Mouse (Mus musculus): ENCODE data around the gene Mknk2.

DNA sequence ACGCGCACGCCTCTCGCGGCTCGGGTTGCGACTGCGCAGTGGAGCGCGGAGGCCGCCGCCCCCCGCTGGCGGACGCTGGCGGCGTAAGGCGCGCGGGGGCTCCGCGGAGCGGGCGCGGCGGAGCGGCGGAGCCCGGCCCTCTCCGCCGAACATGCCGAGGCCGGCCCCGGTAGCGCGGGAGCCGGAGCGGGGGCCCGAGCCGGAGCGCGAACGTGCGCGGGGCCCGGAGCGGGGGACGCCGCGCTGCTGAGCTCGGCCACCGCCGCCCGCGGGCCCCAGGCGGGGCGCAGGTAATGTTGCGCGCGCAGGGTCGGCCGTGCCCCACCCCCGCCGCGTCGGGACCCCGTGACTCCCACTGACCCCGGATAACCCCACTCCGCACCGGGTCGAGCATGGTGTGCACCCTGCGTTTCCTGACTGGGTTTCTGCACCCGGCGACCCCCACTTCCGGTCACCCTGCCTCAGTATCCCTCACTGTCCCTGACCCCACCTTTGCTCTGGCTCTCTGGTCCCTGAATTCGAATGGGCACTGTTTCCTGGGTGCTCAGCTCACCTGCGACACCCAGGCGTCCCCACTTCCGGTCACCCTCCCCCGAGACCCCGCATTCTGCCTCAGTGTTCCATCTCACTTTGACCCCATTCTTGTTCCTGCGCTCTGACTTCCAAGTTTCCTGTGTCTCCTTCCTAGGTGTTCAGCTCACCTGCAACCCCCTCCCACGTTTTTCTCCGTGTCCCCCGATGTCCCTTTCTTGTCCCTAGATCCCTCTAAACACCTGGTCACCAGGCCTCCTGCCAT, 55.1 kb downstream of the Mknk2 start, which contains the start of gene Csnk1g2:
- TF ChIP-seq CTCF (IDR thresholded peaks at IDR 0.05; ENCODE audit: low read depth) (no peak; the same call in 1 of the 2 replicates), EP300 (IDR thresholded peaks at IDR 0.05; ENCODE audit: low read depth) (no peak)
